Mouse (Mus musculus): ENCODE results near the gene Bcl11a. TPM values are rescaled to one million over a fixed set of nuclear protein-coding genes. Genes with fewer than 3 reads are reported as not detected.

Gene Bcl11a
- polyA plus RNA-seq, 1 experiment: not detected

- H3K4me1 ChIP-seq (ENCODE audit: control insufficient read depth, insufficient read depth, insufficient read length, low read length): 0 out of 2 replicates have a peak, but pooled peaks cover 3% of the 10 kb centered on the region
- H3K27ac ChIP-seq (replicated peaks; ENCODE audit: low read depth, low read length): no peak overlapping the region
- no peak overlapping the region for H3K4me3 ChIP-seq (ENCODE audit: insufficient read depth, low read depth, low read length)
Observed at GRCm38 (mm10) chr11:24163072-24163471, 85.2 kb downstream of the Bcl11a start.

DNA sequence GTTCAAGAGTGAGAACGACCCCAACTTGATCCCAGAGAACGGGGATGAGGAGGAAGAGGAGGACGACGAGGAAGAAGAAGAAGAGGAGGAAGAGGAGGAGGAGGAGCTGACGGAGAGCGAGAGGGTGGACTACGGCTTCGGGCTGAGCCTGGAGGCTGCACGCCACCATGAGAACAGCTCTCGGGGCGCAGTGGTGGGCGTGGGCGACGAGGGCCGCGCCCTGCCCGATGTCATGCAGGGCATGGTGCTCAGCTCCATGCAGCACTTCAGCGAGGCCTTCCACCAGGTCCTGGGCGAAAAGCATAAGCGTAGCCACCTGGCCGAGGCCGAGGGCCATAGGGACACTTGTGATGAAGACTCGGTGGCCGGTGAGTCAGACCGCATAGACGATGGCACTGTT is 86.2 kb downstream of the Bcl11a start:
- no peak overlapping the region for H3K27ac ChIP-seq (replicated peaks; ENCODE audit: low read depth, low read length)
- H3K4me1 ChIP-seq (ENCODE audit: control insufficient read depth, insufficient read depth, insufficient read length, low read length): 0 out of 2 replicates have a peak, but pooled peaks cover 3% of the 10 kb centered on the region
- no peak overlapping the region for H3K4me3 ChIP-seq (ENCODE audit: insufficient read depth, low read depth, low read length)

- Histone ChIP-seq H3K27ac (replicated peaks; ENCODE audit: low read depth, low read length) (no peak overlapping the region), H3K4me1 (ENCODE audit: control insufficient read depth, insufficient read depth, insufficient read length, low read length) (no peaks in the 10 kb centered on the region), H3K4me3 (ENCODE audit: insufficient read depth, low read depth, low read length) (no peak overlapping the region)
Observed at GRCm38 (mm10) chr11:24171675-24172285, 93.9 kb downstream of the Bcl11a start.

DNA sequence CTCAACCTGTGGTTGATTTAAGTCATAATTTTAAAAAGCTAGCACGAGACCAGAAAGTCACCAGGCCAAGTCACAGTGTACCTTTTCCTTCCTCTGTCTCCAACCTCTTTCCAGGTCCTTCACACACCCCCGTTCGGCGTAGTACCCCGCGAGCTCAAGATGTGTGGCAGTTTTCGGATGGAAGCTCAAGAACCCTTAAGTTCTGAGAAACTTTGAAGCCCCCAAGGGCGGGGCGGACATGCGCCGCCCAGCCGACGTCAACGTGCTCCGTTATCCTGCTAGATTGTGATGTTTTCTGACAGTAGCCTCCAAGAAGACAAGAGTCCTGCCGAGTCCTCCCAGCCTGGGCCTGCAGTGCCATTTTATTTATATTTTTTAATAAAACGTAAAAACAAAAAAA is 94.7 kb downstream of the Bcl11a start:
- H3K4me3 ChIP-seq (ENCODE audit: insufficient read depth, low read depth, low read length): no peak overlapping the region
- no peaks in the 10 kb centered on the region for H3K4me1 ChIP-seq (ENCODE audit: control insufficient read depth, insufficient read depth, insufficient read length, low read length)
- no peak overlapping the region for H3K27ac ChIP-seq (replicated peaks; ENCODE audit: low read depth, low read length)

DNA sequence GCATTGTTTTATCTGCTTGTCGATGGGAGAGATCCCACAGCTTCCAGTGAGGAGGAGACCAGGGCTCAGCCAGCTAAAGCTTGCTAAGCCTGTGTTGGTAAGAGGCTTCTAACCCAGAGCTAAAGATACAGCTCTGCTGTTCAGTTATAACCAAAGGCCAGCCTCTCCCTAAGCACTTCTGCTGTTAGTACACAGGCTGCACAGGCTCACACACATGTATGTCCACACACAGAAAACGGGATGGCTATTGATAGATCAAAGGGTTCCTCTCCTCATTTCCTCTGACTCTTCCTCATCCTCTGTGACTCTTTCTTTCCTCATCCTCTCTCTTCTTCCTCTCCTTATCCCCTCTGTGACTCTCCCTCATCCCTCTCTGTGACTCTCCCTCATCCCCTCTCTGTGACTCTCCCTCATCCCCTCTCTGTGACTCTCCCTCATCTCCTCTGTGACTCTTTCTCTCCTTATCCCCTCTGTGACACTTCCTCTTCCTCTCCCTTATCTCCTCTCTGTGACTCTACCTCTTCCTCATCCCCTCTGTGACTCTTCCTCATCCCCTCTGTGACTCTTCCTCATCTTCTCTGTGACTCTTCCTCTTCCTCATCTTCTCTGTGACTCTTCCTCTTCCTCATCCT is 96.4 kb downstream of the Bcl11a start:
- H3K4me1 ChIP-seq (ENCODE audit: control insufficient read depth, insufficient read depth, insufficient read length, low read length): no peaks in the 10 kb centered on the region
- H3K27ac ChIP-seq (replicated peaks; ENCODE audit: low read depth, low read length): no peak overlapping the region
- no peak overlapping the region for H3K4me3 ChIP-seq (ENCODE audit: insufficient read depth, low read depth, low read length)

GRCm38 (mm10) chr11:24177458-24177857 is 99.6 kb downstream of the Bcl11a start:
- Histone ChIP-seq H3K4me1 (ENCODE audit: control insufficient read depth, insufficient read depth, insufficient read length, low read length) (no peaks in the 10 kb centered on the region), H3K27ac (replicated peaks; ENCODE audit: low read depth, low read length) (no peak overlapping the region), H3K4me3 (ENCODE audit: insufficient read depth, low read depth, low read length) (no peak overlapping the region)

DNA sequence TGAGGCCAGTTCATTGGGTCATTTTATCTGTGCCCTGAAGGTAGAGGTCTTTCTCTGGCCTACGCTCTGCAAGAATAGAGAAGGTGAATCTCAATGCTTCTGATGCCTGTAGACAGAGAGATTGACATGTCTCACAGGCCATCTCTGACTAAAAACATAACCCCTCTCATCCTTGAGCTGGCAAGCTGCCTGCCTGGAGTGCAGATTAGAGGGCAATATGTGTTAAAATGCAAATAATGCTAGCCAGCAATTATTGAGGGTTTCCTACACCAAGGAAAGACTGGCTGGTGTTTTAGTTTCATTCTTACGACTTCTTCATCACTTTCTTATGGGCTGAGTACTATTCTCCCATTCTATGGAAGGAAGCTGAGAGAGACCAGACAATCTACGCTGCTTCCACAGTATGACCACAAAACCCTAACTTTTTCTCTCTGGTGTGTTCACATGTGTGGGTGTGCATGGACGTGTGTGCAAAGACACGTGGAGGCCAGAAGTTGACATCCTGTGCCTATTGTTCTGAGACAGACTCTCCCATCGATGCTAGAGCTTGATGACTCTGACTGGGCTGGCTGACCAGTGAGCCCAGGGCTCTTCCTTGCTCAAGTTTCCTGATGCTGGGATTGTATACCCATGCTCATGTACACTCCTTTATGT is 101.1 kb downstream of the Bcl11a start:
- no peaks in the 10 kb centered on the region for H3K4me1 ChIP-seq (ENCODE audit: control insufficient read depth, insufficient read depth, insufficient read length, low read length)
- H3K27ac ChIP-seq (replicated peaks; ENCODE audit: low read depth, low read length): no peak overlapping the region
- no peak overlapping the region for H3K4me3 ChIP-seq (ENCODE audit: insufficient read depth, low read depth, low read length)

DNA sequence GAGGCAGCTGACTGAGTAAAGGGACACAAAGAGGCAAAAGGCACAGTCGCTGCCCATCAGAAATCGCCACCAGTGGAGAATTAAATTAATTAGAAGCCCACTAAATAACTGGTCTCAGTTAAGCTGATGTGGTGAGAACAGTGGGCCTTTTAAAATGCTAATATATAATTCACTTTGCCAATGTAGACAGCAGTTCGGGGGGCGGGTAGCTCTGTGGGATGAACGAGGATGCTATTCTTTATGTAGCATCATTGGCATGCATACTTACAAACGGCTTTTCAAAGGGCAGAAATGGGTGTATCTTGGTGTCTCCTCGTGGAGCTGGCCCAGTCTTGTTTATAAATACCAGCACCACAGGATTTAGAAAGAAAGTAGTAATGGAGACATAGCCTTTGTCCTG is 102.2 kb downstream of the Bcl11a start:
- Histone ChIP-seq H3K27ac (replicated peaks; ENCODE audit: low read depth, low read length) (no peak overlapping the region), H3K4me3 (ENCODE audit: insufficient read depth, low read depth, low read length) (no peak overlapping the region), H3K4me1 (ENCODE audit: control insufficient read depth, insufficient read depth, insufficient read length, low read length) (no peaks in the 10 kb centered on the region)

DNA sequence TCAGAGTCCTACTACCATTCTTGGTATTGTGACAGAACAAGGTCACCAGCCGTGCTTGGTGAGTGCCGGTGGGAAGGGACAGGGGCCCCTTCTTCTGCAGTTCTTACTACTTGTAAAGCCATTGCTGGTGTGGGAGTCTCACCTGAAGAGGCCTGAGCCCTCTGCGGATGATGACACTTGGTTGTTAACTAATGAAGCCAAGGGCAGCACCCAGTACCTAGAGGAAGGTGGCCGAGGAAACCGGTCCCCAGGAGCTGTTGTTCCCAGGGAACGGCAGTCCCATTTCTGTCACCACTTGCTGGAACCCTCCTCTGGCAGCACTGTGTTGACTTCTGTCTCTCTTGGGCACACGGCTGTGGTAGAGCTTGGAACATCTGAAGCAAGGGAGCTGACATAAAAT is 105.6 kb downstream of the Bcl11a start:
- H3K4me1 ChIP-seq (ENCODE audit: control insufficient read depth, insufficient read depth, insufficient read length, low read length): no peaks in the 10 kb centered on the region
- H3K27ac ChIP-seq (replicated peaks; ENCODE audit: low read depth, low read length): no peak overlapping the region
- no peak overlapping the region for H3K4me3 ChIP-seq (ENCODE audit: insufficient read depth, low read depth, low read length)

DNA sequence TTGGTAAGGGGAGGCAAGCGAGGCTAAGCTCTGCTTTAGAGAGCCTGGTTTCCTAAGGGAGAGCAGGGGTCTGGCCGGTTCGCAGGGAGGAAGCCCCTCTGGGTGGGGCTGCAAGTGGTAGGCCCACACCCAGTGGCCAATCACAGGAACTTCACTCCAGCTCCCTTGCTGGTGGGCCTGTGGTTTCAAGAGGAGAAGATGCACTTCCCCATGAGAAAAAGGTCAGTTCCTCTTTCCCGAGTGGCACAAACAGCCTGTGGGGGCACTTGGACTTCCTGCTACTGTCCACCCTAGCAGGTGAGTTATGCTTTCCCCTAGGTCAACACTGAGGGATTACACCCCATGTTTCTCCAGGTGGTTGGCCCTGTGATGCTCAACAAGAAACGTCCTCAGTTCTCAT is 107.1 kb downstream of the Bcl11a start:
- no peak overlapping the region for H3K27ac ChIP-seq (replicated peaks; ENCODE audit: low read depth, low read length)
- H3K4me1 ChIP-seq (ENCODE audit: control insufficient read depth, insufficient read depth, insufficient read length, low read length): no peaks in the 10 kb centered on the region
- H3K4me3 ChIP-seq (ENCODE audit: insufficient read depth, low read depth, low read length): no peak overlapping the region

- H3K4me1 ChIP-seq (ENCODE audit: control insufficient read depth, insufficient read depth, insufficient read length, low read length): no peaks in the 10 kb centered on the region
- no peak overlapping the region for H3K4me3 ChIP-seq (ENCODE audit: insufficient read depth, low read depth, low read length)
- no peak overlapping the region for H3K27ac ChIP-seq (replicated peaks; ENCODE audit: low read depth, low read length)
Observed at GRCm38 (mm10) chr11:24190411-24190810, 112.6 kb downstream of the Bcl11a start.

- H3K4me1 ChIP-seq (ENCODE audit: control insufficient read depth, insufficient read depth, insufficient read length, low read length): no peaks in the 10 kb centered on the region
- no peak overlapping the region for H3K27ac ChIP-seq (replicated peaks; ENCODE audit: low read depth, low read length)
- H3K4me3 ChIP-seq (ENCODE audit: insufficient read depth, low read depth, low read length): no peak overlapping the region
Observed at GRCm38 (mm10) chr11:24196460-24197190, 118.8 kb downstream of the Bcl11a start.

GRCm38 (mm10) chr11:24197424-24197823 is 119.6 kb downstream of the Bcl11a start:
- H3K4me3 ChIP-seq (ENCODE audit: insufficient read depth, low read depth, low read length): no peak overlapping the region
- no peak overlapping the region for H3K27ac ChIP-seq (replicated peaks; ENCODE audit: low read depth, low read length)
- H3K4me1 ChIP-seq (ENCODE audit: control insufficient read depth, insufficient read depth, insufficient read length, low read length): no peaks in the 10 kb centered on the region

- Histone ChIP-seq H3K27ac (replicated peaks; ENCODE audit: low read depth, low read length) (no peak overlapping the region), H3K4me3 (ENCODE audit: insufficient read depth, low read depth, low read length) (no peak overlapping the region), H3K4me1 (ENCODE audit: control insufficient read depth, insufficient read depth, insufficient read length, low read length) (no peaks in the 10 kb centered on the region)
Observed at GRCm38 (mm10) chr11:24199560-24199959, 121.7 kb downstream of the Bcl11a start.

DNA sequence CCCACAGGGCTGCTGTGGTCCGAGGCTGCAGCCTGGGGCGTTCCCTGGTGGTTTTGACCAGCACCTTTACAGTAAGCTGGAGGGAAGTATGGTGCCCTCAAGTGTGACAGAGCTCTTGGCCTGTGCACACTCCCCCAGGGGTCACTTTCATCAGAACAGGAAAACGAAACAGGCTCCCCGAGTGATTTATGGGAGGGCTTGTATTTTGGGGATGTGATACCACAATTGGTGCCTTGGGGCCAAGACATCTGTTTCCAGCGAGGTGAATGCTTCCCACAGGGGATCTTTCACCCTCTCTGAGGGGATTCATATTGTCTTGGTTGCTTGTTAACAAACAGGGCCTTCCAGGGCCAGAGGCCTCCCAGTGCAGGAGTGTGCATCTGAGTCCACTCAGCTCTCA is 122.5 kb downstream of the Bcl11a start:
- Histone ChIP-seq H3K4me1 (ENCODE audit: control insufficient read depth, insufficient read depth, insufficient read length, low read length) (no peaks in the 10 kb centered on the region), H3K4me3 (ENCODE audit: insufficient read depth, low read depth, low read length) (no peak overlapping the region), H3K27ac (replicated peaks; ENCODE audit: low read depth, low read length) (no peak overlapping the region)
